Mouse (Mus musculus) ES-E14 (cell line): ENCODE measurements at regions not wholly inside any gene's neighbourhood (a gene's known extent, or its start where the extent isn't known, plus 50 kb on each side); places are given as distances from the start of the nearest gene placed in this dataset.

Experiments used
- CHD2 ChIP-seq: IDR thresholded peaks from 2 replicates; pipeline ENCODE4 v1.6.1; 2014; ENCODE audit warnings: mild to moderate bottlenecking, low read depth, low read length, inconsistent platforms
- HCFC1 ChIP-seq: IDR thresholded peaks from 2 replicates; pipeline ENCODE4 v1.6.1; 2012; ENCODE audit warnings: low read length, inconsistent platforms, borderline replicate concordance; ENCODE audit not compliant: insufficient read depth
- MAFK ChIP-seq: IDR thresholded peaks from 2 replicates; pipeline ENCODE4 v1.6.1; 2014; ENCODE audit warnings: mild to moderate bottlenecking, low read depth, low read length, inconsistent platforms; ENCODE audit not compliant: insufficient read depth
- ZC3H11A ChIP-seq: IDR thresholded peaks from 2 replicates; pipeline ENCODE4 v1.6.1; 2012; ENCODE audit warnings: low read depth, mild to moderate bottlenecking, inconsistent platforms, low read length, borderline replicate concordance
- ZNF384 ChIP-seq: IDR thresholded peaks from 2 replicates; pipeline ENCODE4 v1.6.1; 2012; ENCODE audit warnings: low read depth, low read length, inconsistent platforms

DNA sequence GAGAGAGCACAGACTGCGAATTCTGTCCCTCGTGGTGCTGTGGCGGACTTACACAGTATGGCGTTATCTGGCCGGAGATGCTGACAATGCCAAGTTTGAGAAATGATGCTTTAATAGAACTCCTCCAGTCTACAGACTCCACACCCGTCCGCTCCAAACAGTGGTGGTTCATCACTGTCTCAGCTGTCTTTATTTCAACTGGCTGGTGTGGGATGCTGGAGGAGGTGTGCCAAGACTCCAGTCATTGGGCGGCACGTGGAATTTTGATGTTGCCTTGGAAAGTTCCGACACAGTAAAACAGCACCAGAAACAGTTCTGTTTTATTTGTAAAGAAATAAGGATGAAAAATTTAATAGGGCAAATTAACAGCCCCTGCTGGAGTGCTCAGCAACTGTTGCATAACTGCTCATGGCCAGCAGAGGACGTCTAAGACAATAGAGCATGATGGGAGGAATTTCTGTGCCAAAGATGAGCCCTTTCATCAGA, 141.8 kb upstream of the 1700025G04Rik start:
- TF ChIP-seq ZNF384 (no peak), HCFC1 (no peak), CHD2 (no peak), ZC3H11A (no peak), MAFK (no peak)
